Mouse (Mus musculus): ENCODE measurements at regions not wholly inside any gene's neighbourhood (a gene's known extent, or its start where the extent isn't known, plus 50 kb on each side); places are given as distances from the start of the nearest gene placed in this dataset.
A peak's percentile ranks its signal among the peaks of the same experiment; 100 is the strongest.

- DNase-seq (ENCODE audit: low read depth, low spot score) (no peak), ATAC-seq (no peak)
- no peaks in the 10 kb centered on the region for H3K27me3 ChIP-seq
- POLR2A ChIA-PET: no interaction called here
- in situ Hi-C loops (cut with MboI; ENCODE audit: low pct_unique_long_range_greater_than_20kb): no loop called here
- CTCF ChIA-PET: no interaction called here
- no peak for TF ChIP-seq CTCF (IDR thresholded peaks at IDR 0.05)
These were observed 951.5 kb upstream of the Acvr2a start for GRCm38 (mm10) chr2:47862446-47862845.

- TF ChIP-seq CTCF (IDR thresholded peaks at IDR 0.05): no peak
- ATAC-seq (peak; percentile 57), DNase-seq (ENCODE audit: low read depth, low spot score) (no peak)
- H3K27me3 ChIP-seq: peaks cover 4% of the 10 kb centered on the region
- ChIA-PET POLR2A (no interaction called here), CTCF (no interaction called here)
- in situ Hi-C loops (cut with MboI; ENCODE audit: low pct_unique_long_range_greater_than_20kb): no loop called here
These were observed 935.9 kb upstream of the Acvr2a start for GRCm38 (mm10) chr2:47878002-47878401.

- POLR2A ChIA-PET: no interaction called here
- CTCF ChIA-PET: no interaction called here
- H3K27me3 ChIP-seq: peaks cover 4% of the 10 kb centered on the region
- in situ Hi-C loops (cut with MboI; ENCODE audit: low pct_unique_long_range_greater_than_20kb): no loop called here
- DNase-seq (ENCODE audit: low read depth, low spot score) (no peak), ATAC-seq (no peak)
- no peak for TF ChIP-seq CTCF (IDR thresholded peaks at IDR 0.05)
These were observed 934.8 kb upstream of the Acvr2a start for GRCm38 (mm10) chr2:47879071-47879470.

DNA sequence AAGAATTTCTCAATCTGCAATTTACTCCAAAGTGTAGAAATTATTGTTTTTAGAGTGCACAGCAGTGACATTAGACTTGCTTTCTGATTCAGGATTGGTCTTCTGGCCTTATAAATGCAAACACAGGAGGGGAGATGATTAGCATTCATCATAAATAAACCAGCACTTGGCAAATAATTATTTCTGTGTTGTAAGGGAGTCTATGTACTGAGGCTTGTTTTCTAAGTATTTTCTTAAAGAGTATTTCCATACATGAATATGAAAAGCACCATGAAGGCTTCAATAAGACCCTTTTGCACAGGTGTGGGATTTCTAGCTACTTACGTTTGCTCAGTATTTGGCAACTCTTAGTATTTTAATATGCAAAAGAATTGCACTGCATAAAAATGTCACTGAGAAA lies 934.1 kb upstream of the Acvr2a start:
- POLR2A ChIA-PET: no interaction called here
- no peak for DNase-seq (ENCODE audit: low read depth, low spot score)
- ATAC-seq: no peak
- H3K27me3 ChIP-seq: peaks cover 4% of the 10 kb centered on the region
- CTCF ChIA-PET: interaction anchor here (1.5 kb wide), 1 partner anchor 16 kb away, joined by 4 read pairs; no protein-coding TSS in a partner anchor
- TF ChIP-seq CTCF (IDR thresholded peaks at IDR 0.05): no peak
- in situ Hi-C loops (cut with MboI; ENCODE audit: low pct_unique_long_range_greater_than_20kb): no loop called here

DNA sequence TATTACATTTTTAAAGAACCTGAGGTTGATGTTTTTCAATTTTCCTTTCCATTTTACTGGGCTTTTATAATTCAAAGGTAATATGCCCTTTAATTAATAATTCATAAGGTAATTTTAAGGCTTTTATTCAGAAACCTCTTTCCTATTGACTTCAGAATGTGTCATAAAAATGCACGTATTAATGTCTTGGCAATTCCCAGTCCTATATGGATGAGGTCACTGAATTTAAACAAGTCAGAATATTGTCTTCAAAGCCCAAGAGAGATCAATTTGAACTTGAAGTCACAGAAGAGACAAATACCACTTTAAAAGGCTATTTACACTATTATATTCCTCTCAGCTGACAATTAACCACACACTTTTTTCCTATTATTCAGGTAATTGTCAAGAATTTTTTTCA lies 925.7 kb upstream of the Acvr2a start:
- ATAC-seq: no peak
- in situ Hi-C loops (cut with MboI; ENCODE audit: low pct_unique_long_range_greater_than_20kb): no loop called here
- CTCF ChIA-PET: no interaction called here

GRCm38 (mm10) chr2:47891366-47891765 lies 922.5 kb upstream of the Acvr2a start:
- ChIA-PET POLR2A (no interaction called here), CTCF (no interaction called here)
- ATAC-seq (no peak), DNase-seq (ENCODE audit: low read depth, low spot score) (no peak)
- no peaks in the 10 kb centered on the region for H3K27me3 ChIP-seq
- no peak for TF ChIP-seq CTCF (IDR thresholded peaks at IDR 0.05)
- in situ Hi-C loops (cut with MboI; ENCODE audit: low pct_unique_long_range_greater_than_20kb): no loop called here

More for the DNA sequence above, 925.7 kb upstream of the Acvr2a start:
- DNase-seq (ENCODE audit: low read depth, low spot score): no peak
- no peaks in the 10 kb centered on the region for H3K27me3 ChIP-seq
- TF ChIP-seq CTCF (IDR thresholded peaks at IDR 0.05): no peak
- POLR2A ChIA-PET: interaction anchor here (0.6 kb wide), 1 partner anchor 16 kb away, joined by 4 read pairs; no protein-coding TSS in a partner anchor

- DNase-seq (ENCODE audit: low read depth, low spot score) (no peak), ATAC-seq (no peak)
- ChIA-PET CTCF (no interaction called here), POLR2A (no interaction called here)
- no peak for TF ChIP-seq CTCF (IDR thresholded peaks at IDR 0.05)
- in situ Hi-C loops (cut with MboI; ENCODE audit: low pct_unique_long_range_greater_than_20kb): no loop called here
- H3K27me3 ChIP-seq: no peaks in the 10 kb centered on the region
These were observed 921.0 kb upstream of the Acvr2a start for GRCm38 (mm10) chr2:47892879-47893278.

DNA sequence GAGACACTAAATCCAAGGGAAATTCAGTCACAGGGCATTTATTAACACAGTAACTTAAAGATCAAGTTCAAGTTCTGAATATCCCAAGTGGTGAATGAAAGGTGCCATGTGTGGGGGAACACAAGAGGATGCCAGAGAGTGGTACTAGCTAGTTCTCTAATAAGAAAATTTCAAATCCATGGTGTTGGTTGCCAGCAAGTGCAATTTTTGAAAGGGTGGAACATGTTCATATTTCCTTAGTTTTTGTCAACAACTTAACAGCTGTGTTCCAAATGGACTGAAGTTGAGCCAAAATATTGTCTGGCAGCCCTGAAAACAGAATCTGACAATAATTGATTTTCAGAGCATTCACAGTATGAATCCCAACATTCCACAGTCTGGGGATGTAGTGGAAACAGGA lies 919.1 kb upstream of the Acvr2a start:
- in situ Hi-C loops (cut with MboI; ENCODE audit: low pct_unique_long_range_greater_than_20kb): no loop called here
- ChIA-PET CTCF (no interaction called here), POLR2A (no interaction called here)
- DNase-seq (ENCODE audit: low read depth, low spot score): no peak
- ATAC-seq: no peak
- no peak for TF ChIP-seq CTCF (IDR thresholded peaks at IDR 0.05)
- H3K27me3 ChIP-seq: no peaks in the 10 kb centered on the region

DNA sequence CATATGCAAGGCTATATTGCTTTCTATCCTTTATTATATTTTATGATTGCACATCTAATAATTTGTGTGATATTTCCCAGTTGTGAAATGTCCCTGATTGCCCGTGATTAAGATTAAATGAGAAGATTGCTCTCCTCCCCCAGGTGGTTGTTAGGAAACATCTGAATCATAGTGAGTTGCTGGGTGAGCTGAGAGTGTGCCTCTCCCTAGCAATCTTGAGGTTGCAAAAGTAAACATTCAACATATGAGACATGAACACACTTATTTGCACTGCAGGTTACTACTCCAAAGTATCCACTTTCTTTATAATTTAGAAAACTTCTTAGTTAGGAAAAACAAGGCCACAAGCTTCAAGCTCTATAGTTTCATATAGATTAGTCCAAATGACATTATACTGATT lies 899.6 kb upstream of the Acvr2a start:
- DNase-seq (ENCODE audit: low read depth, low spot score): no peak
- no peaks in the 10 kb centered on the region for H3K27me3 ChIP-seq
- POLR2A ChIA-PET: no interaction called here
- no peak for TF ChIP-seq CTCF (IDR thresholded peaks at IDR 0.05)
- in situ Hi-C loops (cut with MboI; ENCODE audit: low pct_unique_long_range_greater_than_20kb): no loop called here
- no peak for ATAC-seq
- CTCF ChIA-PET: interaction anchor here (1.6 kb wide), 1 partner anchor 17 kb away, joined by 4 read pairs; no protein-coding TSS in a partner anchor

GRCm38 (mm10) chr2:47914986-47915485 lies 898.9 kb upstream of the Acvr2a start:
- in situ Hi-C loops (cut with MboI; ENCODE audit: low pct_unique_long_range_greater_than_20kb): no loop called here
- ChIA-PET CTCF (interaction anchor here (1.6 kb wide), 1 partner anchor 18 kb away, joined by 4 read pairs; no protein-coding TSS in a partner anchor), POLR2A (no interaction called here)
- H3K27me3 ChIP-seq: no peaks in the 10 kb centered on the region
- DNase-seq (ENCODE audit: low read depth, low spot score) (no peak), ATAC-seq (no peak)
- no peak for TF ChIP-seq CTCF (IDR thresholded peaks at IDR 0.05)

DNA sequence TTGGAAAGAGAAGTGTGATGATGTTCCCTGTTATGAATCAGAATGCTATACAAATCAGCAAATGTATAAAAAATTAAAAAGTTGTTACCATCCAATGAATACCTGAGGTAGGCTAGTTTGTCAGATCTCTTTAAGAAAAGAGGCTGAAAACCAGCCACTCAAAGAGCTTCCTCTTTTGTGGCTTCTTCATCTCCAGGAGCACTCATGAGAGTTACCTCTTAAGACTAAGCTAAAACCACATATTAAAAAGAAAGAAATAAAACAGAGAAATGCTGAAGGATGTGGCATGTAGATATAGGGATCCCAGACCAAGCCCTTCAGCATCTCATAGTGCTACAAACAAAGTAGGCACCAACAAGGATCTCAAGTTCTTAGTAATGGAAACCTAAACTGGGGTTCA lies 890.9 kb upstream of the Acvr2a start:
- in situ Hi-C loops (cut with MboI; ENCODE audit: low pct_unique_long_range_greater_than_20kb): no loop called here
- ATAC-seq (no peak), DNase-seq (ENCODE audit: low read depth, low spot score) (no peak)
- no peak for TF ChIP-seq CTCF (IDR thresholded peaks at IDR 0.05)
- ChIA-PET CTCF (no interaction called here), POLR2A (no interaction called here)
- H3K27me3 ChIP-seq: no peaks in the 10 kb centered on the region

DNA sequence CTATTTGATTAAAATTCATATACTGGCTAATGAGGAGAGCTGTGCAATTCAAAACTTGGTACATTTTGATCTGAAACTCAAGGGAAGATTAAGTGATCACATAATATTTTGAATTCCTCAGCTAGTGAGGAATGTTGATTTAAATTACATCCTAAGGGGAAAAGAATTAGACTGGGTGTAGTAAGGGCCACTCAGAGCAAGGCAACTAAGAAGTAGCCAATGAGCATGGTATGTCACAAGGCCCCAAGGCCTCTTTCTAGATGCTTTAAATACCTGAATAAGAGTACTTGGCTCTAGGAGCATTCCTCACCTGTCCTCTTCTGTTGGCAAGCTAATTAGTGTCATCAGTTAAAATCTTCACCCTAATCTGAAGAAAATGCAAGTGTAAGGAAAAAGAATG lies 887.3 kb upstream of the Acvr2a start:
- in situ Hi-C loops (cut with MboI; ENCODE audit: low pct_unique_long_range_greater_than_20kb): no loop called here
- ATAC-seq: no peak
- POLR2A ChIA-PET: no interaction called here
- TF ChIP-seq CTCF (IDR thresholded peaks at IDR 0.05): no peak
- no peaks in the 10 kb centered on the region for H3K27me3 ChIP-seq
- CTCF ChIA-PET: interaction anchor here (1.3 kb wide), 1 partner anchor 24 kb away, joined by 3 read pairs; no protein-coding TSS in a partner anchor
- no peak for DNase-seq (ENCODE audit: low read depth, low spot score)
